Mouse (Mus musculus) midbrain, embryonic 12.5 days (tissue): Measurements from ENCODE around the gene Sypl2. TPM values are rescaled to one million over a fixed set of nuclear protein-coding genes. Genes with fewer than 3 reads are reported as not detected.

Experiments
- ATAC-seq: fragments of 200-750 bp; cut with Nextera tagmentation; 2 replicates; pipeline ENCODE4 v1.8.0; 2017; ENCODE audit warnings: low read depth, moderate TSS enrichment, moderate library complexity; ENCODE audit not compliant: low FRiP score
- H3K27ac ChIP-seq: fragments of 300-500 bp; sonication (generic); replicated peaks from 2 replicates; pipeline ENCODE4 v1.5.1; 2016; ENCODE audit warnings: mild to moderate bottlenecking
- H3K27me3 ChIP-seq: fragments of 300-500 bp; sonication (generic); 2 replicates; pipeline ENCODE4 v1.6.1; 2016; ENCODE audit warnings: mild to moderate bottlenecking
- H3K36me3 ChIP-seq: fragments of 300-500 bp; sonication (generic); 2 replicates; pipeline ENCODE4 v1.6.1; 2016
- H3K4me1 ChIP-seq: fragments of 300-500 bp; sonication (generic); 2 replicates; pipeline ENCODE4 v1.6.1; 2016
- H3K4me2 ChIP-seq: fragments of 300-500 bp; sonication (generic); replicated peaks from 2 replicates; pipeline ENCODE4 v1.6.1; 2016; ENCODE audit warnings: mild to moderate bottlenecking, moderate library complexity
- H3K4me3 ChIP-seq: fragments of 300-500 bp; sonication (generic); 2 replicates; pipeline ENCODE4 v1.5.1; 2016; ENCODE audit warnings: mild to moderate bottlenecking
- H3K9ac ChIP-seq: fragments of 300-500 bp; sonication (generic); replicated peaks from 2 replicates; pipeline ENCODE4 v1.6.1; 2016; ENCODE audit warnings: mild to moderate bottlenecking, moderate library complexity
- H3K9me3 ChIP-seq: fragments of 300-500 bp; sonication (generic); 2 replicates; pipeline ENCODE4 v1.6.1; 2016; ENCODE audit warnings: mild to moderate bottlenecking
- WGBS: fragments of 180-500 bp; shearing (Covaris S2); methylation state at CpG from one replicate; pipeline ENCODE4 v1.1.7; 2016; 5-methylcytosine and 5-hydroxymethylcytosine counted together
- polyA plus RNA-seq: library from polyadenylated mRNA; unstranded; fragments of >200 nt; fragmentation: Nextera tagmentation; extraction: Ambion mirVana; gene quantifications from 2 replicates; pipeline ENCODE4 v1.2.1, GENCODE M21; 2016

The Sypl2 gene
- polyA plus RNA-seq, 1 experiment from 2014 or later, result 2.0 TPM

DNA sequence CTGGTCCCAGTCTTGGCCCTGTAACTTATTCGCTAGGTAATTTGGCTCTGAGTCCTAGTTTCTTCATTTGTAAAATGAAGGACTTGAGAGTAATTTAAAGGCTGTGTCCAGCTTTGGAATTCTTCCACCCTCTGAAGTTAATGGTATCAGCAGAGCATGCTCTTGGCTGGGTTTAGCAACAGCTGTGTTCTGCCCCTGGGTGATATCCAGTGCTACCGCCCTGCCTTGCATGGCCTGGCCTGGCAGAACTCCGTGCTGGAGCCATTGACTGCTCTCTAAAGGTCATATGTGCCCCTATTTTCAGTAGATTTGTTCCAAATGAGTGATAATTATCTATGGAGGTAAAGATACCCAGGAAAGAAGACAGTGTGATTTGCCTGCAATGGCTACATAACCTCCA is 5.8 kb downstream of the Sypl2 start:
- no peak overlapping the region for H3K9ac ChIP-seq
- no peak for ATAC-seq
- no peak overlapping the region for H3K27ac ChIP-seq
- H3K36me3 ChIP-seq, result no peaks in the 10 kb centered on the region
- H3K27me3 ChIP-seq, result peaks cover 41% of the 10 kb centered on the region
- H3K4me1 ChIP-seq, result peaks cover under 1% of the 10 kb centered on the region
- no peaks in the 10 kb centered on the region for H3K9me3 ChIP-seq
- H3K4me3 ChIP-seq, result no peak overlapping the region
- no peak overlapping the region for H3K4me2 ChIP-seq
- 81% methylated on average over 3 of the region's 3 CpGs for WGBS

DNA sequence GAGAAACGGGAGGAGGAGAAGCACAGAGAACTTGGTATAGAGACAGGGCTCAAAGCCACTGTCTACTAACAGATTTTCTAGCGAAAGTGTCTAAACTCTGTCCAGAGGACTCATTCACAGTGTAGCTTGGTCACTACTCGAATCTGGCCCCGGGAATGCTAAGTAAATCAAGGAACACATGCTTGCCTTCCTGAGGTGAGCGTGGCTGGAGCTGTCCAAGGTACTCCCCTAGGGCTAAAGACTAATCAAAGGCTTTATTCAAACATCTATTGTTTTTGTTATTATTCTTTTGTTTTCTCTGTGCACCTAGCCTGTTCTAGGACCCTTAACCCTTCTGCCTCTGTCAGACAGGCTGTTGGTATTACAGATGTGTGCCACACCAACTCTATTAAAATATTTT is 11.7 kb downstream of the Sypl2 start:
- H3K9me3 ChIP-seq, result no peaks in the 10 kb centered on the region
- WGBS, result 22% methylated on average over 5 of the region's 5 CpGs
- no peaks in the 10 kb centered on the region for H3K36me3 ChIP-seq
- H3K4me2 ChIP-seq, result no peak overlapping the region
- peaks cover 6% of the 10 kb centered on the region; the same call in 1 of the 2 replicates for H3K4me1 ChIP-seq
- no peak overlapping the region for H3K4me3 ChIP-seq
- no peak overlapping the region for H3K9ac ChIP-seq
- H3K27ac ChIP-seq, result no peak overlapping the region
- no peak for ATAC-seq
- peaks cover 10% of the 10 kb centered on the region for H3K27me3 ChIP-seq

DNA sequence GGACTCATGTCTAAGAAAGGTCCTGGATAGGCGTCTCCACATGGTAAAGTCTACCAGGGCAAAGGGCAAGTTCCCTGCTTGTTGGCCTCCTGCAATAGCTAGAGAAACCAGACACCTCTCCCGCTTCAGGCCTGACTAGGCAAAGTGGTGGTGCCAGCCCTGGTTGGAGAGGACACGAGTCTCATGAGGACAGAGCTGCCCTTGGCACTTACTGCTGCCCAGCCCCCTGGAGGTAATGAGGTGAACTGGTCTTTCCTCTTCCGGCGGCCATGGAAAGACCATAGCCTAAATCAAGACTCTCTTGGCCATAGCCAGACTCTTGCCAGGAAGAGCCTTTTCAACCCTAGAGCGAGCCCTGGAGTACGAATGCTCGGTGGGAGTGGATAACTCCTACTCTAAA is 14.0 kb downstream of the Sypl2 start:
- 87% methylated on average over 8 of the region's 8 CpGs for WGBS
- no peak overlapping the region for H3K4me2 ChIP-seq
- peaks cover 8% of the 10 kb centered on the region for H3K36me3 ChIP-seq
- no peaks in the 10 kb centered on the region for H3K9me3 ChIP-seq
- no peak overlapping the region for H3K27ac ChIP-seq
- no peak overlapping the region for H3K4me3 ChIP-seq
- H3K27me3 ChIP-seq, result peaks cover 8% of the 10 kb centered on the region
- H3K9ac ChIP-seq, result no peak overlapping the region
- H3K4me1 ChIP-seq, result peaks cover 26% of the 10 kb centered on the region
- ATAC-seq, result no peak

DNA sequence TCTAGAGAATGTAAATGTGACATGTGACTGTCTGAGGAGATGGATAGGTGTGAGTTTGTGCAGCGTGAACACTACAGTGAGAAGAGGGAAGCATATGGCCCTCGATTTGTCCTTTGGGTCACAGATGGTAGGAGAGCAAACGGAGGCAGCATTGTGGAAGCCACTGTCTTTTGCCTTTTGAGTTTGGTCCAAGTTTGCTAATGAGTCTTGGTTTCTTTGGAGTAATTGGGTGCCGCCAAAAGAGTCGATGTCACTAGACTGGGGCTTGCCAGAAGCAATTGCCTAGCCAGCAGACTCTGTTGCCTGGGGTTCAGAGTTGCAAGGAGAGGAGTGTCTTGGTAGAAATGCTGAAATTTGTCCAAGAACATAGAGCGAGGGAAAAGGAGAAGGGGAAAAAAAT is 14.6 kb downstream of the Sypl2 start:
- Histone ChIP-seq H3K9me3 (no peaks in the 10 kb centered on the region), H3K27me3 (peaks cover 7% of the 10 kb centered on the region; the same call in 1 of the 2 replicates), H3K9ac (no peak overlapping the region), H3K4me1 (peaks cover 26% of the 10 kb centered on the region), H3K36me3 (peaks cover 14% of the 10 kb centered on the region), H3K4me2 (0 out of 2 replicates have a peak overlapping the region, but pooled peaks have one; percentile 74), H3K27ac (peak overlapping the region; percentile 95; the same call in 1 of the 2 replicates), H3K4me3 (no peak overlapping the region)
- ATAC-seq, result no peak
- 86% methylated on average over 6 of the region's 6 CpGs for WGBS

DNA sequence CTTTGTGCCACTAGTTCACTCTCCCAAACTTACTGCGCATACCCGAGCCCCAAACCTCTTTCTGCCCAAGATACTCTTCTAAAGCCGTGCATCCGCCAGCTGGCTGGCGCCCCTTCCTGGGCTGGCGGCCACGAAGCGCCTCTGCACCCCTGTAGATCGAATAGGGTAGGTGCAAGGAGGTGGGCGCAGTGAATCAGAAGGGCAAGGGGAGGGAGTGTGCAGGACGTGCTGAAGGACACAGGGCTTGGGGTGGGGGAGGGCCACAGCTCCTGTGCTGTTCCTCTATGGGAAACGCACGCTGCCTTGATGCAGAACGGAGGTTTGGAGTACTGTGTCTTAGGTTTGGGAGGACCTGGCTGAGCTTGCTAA is 15.7 kb downstream of the Sypl2 start, which contains the start of gene Atxn7l2:
Gene Atxn7l2, minus strand, starts transcription at position 164 of the 369 bp plus-strand sequence.
- Histone ChIP-seq H3K9me3 (no peaks in the 10 kb centered on the region), H3K27ac (peak within 1 kb of the TSS; percentile 95), H3K27me3 (peaks cover 7% of the 10 kb centered on the region; the same call in 1 of the 2 replicates), H3K4me3 (peak within 1 kb of the TSS; percentile 72), H3K9ac (peak within 1 kb of the TSS; percentile 80), H3K4me1 (peaks cover 26% of the 10 kb centered on the region), H3K4me2 (peak within 1 kb of the TSS; percentile 88), H3K36me3 (peaks cover 25% of the 10 kb centered on the region)
- peak; percentile 89 for ATAC-seq
- under 1% methylated on average over 14 of the region's 14 CpGs for WGBS

DNA sequence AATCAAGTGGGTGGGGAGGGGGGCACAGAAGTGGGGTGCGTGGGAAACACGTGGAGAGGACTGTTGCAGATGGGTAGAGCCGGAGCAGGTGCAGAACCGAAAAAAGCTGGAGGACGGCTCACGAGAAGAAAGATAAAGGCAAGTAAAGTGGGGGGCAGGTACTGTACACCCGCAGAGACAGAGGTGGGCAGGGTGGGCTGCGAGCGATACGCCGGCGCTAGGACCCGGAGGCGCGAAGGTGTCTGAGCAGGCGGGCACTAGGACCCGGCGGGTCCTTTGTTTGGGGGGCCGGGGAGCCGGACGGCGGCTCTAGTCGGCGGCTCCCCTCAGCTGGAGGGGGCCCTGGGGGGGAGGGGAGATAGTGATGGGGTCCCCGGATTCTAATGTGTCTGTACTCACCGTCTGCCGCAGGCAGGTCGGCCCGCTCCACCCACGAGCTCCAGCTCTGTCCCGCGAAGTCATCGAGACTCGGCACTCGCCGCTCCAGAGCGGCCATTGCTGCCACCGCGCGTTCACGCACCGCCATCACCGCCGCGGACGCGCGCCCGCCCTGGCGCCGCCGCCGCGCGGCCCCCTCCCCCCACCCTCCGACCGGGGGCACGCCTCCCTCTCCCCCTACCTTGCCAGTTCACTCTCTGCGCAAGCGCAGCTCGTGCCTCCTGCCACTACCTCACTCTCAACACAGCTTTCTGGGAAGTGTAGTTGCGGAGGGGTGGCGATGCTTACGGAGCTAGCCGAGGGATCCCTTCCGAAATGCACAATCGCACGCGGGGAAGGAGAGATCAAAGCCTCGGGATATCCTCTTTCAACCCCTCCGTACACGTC is 16.3 kb downstream of the Sypl2 start:
- H3K4me3 ChIP-seq, result peak overlapping the region; percentile 72
- peaks cover 26% of the 10 kb centered on the region for H3K4me1 ChIP-seq
- peaks cover 31% of the 10 kb centered on the region for H3K36me3 ChIP-seq
- peaks cover 7% of the 10 kb centered on the region; the same call in 1 of the 2 replicates for H3K27me3 ChIP-seq
- H3K27ac ChIP-seq, result peak overlapping the region; percentile 95
- peak; percentile 95 for ATAC-seq
- peak overlapping the region; percentile 80 for H3K9ac ChIP-seq
- WGBS, result under 1% methylated on average over 71 of the region's 72 CpGs
- no peaks in the 10 kb centered on the region for H3K9me3 ChIP-seq
- peak overlapping the region; percentile 88 for H3K4me2 ChIP-seq

DNA sequence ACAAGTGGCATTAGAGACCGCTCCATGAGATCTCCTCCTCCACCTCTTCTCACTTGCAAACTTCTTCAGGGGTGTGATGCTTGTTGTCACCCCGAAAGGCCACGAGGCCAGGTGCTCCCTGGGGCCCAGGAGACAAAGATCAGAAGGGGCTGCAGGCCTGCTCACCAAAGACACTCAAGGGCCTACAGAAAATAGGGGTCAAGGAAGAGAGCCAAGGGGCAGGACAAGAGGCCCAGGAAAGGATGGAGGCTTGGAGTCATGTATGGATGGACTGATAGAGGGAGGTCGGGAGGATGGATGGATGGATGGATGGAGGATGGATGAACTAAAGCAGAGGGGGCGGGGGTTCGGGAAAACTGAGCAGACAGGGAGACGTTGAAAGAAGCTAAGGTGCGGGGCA is 16.9 kb downstream of the Sypl2 start:
- no peaks in the 10 kb centered on the region for H3K9me3 ChIP-seq
- H3K27me3 ChIP-seq, result peaks cover 7% of the 10 kb centered on the region; the same call in 1 of the 2 replicates
- peak overlapping the region; percentile 88 for H3K4me2 ChIP-seq
- peaks cover 26% of the 10 kb centered on the region for H3K4me1 ChIP-seq
- peaks cover 37% of the 10 kb centered on the region for H3K36me3 ChIP-seq
- peak; percentile 6 for ATAC-seq
- peak overlapping the region; percentile 80 for H3K9ac ChIP-seq
- H3K27ac ChIP-seq, result peak overlapping the region; percentile 95
- 11% methylated on average over 8 of the region's 8 CpGs for WGBS
- H3K4me3 ChIP-seq, result peak overlapping the region; percentile 72

DNA sequence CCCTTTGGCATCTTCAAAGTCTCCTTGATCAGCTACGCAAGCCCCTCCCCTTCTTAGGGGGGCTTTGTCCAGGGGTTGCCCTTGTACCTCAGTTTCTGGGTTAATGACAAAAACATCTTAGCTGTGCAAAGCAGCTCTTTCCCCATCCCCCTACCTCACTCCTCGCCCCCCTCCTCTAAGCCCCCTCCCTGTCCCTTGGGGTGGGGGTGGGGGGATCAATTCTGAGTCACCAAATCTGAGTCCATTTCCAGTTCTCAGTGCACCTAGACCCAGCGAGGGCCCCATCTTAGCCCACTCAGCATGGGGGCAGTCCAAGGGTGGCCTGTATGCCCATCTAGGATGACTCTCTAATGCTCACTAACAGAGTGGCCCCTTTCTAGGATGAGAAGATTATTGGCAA is 17.4 kb downstream of the Sypl2 start:
- 56% methylated on average over 3 of the region's 3 CpGs for WGBS
- H3K27ac ChIP-seq, result peak overlapping the region; percentile 95
- H3K4me2 ChIP-seq, result peak overlapping the region; percentile 88
- peak overlapping the region; percentile 80 for H3K9ac ChIP-seq
- peak overlapping the region; percentile 72 for H3K4me3 ChIP-seq
- no peak for ATAC-seq
- 0 out of 2 replicates have a peak, but pooled peaks cover 1% of the 10 kb centered on the region for H3K27me3 ChIP-seq
- peaks cover 26% of the 10 kb centered on the region for H3K4me1 ChIP-seq
- H3K36me3 ChIP-seq, result peaks cover 43% of the 10 kb centered on the region
- no peaks in the 10 kb centered on the region for H3K9me3 ChIP-seq

DNA sequence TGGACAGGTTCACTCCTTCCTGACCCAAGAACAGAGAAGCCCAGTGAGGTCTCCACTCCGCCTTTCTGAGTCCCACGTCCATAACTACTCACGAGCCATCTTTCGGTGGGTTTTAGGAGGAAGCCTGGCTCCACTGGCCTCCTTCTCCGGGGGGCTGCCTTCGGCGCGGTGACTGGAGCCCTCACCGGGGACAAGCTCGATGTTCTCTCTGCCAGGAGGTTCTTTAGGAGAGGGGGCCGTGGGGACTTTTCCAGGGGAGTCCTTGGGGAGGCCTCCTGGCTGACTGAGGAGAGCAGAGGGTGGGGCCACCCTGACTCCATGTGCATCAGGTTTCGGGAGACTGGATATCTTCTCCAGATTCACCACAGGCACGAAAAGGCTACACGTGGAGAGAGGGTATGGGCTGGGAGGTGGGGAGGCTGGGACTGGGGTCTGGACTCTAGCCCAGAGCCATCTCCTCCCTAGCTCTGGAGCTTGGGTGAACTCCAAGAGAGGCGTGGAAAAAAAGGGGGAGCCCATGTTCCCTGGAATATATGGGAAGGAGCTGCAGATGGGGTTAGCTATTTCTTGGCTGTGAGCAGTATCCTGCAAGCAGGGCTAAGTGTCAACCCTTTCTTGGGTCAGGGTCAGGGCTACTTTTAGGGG is 19.6 kb downstream of the Sypl2 start:
- Histone ChIP-seq H3K9ac (0 out of 2 replicates have a peak overlapping the region, but pooled peaks have one; percentile 6), H3K27me3 (no peaks in the 10 kb centered on the region), H3K4me3 (no peak overlapping the region), H3K27ac (no peak overlapping the region), H3K9me3 (no peaks in the 10 kb centered on the region), H3K36me3 (peaks cover 60% of the 10 kb centered on the region), H3K4me1 (peaks cover 27% of the 10 kb centered on the region), H3K4me2 (no peak overlapping the region)
- no peak for ATAC-seq
- WGBS, result 92% methylated on average over 15 of the region's 15 CpGs

DNA sequence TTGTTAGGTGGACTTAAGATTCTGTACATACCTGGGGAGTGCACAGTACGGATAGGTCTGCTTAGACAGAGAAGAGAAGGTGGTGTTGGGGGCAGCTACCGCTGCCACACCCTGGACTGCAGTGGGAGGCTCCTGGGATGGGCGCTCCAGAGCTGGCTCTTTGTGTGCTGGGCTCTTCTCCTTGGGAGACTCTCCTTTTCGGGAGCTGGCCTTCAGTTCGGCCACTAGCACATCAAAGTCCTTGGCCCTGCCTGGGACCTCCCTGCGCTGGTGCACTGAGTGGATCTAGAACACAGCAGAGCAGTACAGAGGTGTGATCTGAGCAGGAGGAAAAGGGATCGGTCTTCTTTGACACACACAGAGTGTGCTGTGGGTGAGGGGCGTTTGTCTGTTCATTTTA is 20.8 kb downstream of the Sypl2 start:
- WGBS, result 93% methylated on average over 8 of the region's 8 CpGs
- Histone ChIP-seq H3K36me3 (peaks cover 62% of the 10 kb centered on the region), H3K4me1 (peaks cover 34% of the 10 kb centered on the region), H3K27ac (0 out of 2 replicates have a peak overlapping the region, but pooled peaks have one; percentile 10), H3K4me2 (no peak overlapping the region), H3K4me3 (no peak overlapping the region), H3K9me3 (no peaks in the 10 kb centered on the region), H3K27me3 (no peaks in the 10 kb centered on the region), H3K9ac (no peak overlapping the region)
- ATAC-seq, result no peak

DNA sequence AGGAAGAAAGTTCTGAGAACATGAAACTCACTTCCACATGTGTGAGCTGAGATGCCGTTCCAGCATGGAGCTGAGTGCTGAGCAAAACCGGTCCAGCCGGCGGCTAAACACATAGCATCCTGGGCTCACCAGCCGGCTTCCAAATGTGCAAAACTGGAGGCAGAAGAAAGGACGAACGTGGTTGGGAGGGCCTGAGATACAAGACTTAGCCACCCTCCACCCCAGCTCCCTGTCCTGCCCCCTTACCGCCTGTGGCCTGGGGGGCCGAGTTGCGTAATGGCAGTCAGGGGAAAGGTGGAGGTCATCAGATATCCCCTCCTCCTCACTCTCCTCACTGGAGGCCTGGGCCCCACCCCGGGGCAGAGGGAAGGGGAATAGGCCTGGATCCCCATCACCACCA is 22.0 kb downstream of the Sypl2 start:
- Histone ChIP-seq H3K4me1 (peaks cover 42% of the 10 kb centered on the region), H3K27ac (no peak overlapping the region), H3K4me2 (no peak overlapping the region), H3K36me3 (peaks cover 62% of the 10 kb centered on the region), H3K4me3 (no peak overlapping the region), H3K9ac (no peak overlapping the region), H3K27me3 (no peaks in the 10 kb centered on the region), H3K9me3 (no peaks in the 10 kb centered on the region)
- WGBS, result 88% methylated on average over 11 of the region's 11 CpGs
- no peak for ATAC-seq
